ENCODE assay signal across 13 mouse cellular contexts in genomic region chr10:5264418-5264817, GRCm38 (mm10).
DNase-seq lines count a peak whose midpoint lies in the region; ATAC-seq and TF ChIP-seq lines count a peak whose summit lies in the region.
"Had no signal": no experiment of that assay in that cellular context is flagged by ENCODE, and none has a peak within 500 bp of the region (broad histone marks: within the 10 kb centered on the region; RNA-seq: fewer than 3 reads in every experiment).

No protein-coding gene starts in this region.

- no peaks in the 10 kb centered on the region for H3K9me3 ChIP-seq in forebrain, postnatal 0 days (ENCODE audit: low read length)
- no peaks in the 10 kb centered on the region for H3K9me3 ChIP-seq in forebrain, embryonic 10.5 days
- H3K9me3 ChIP-seq in neural tube, embryonic 12.5 days: no peaks in the 10 kb centered on the region
- H3K9me3 ChIP-seq: limb, embryonic 12.5 days; megakaryocyte, embryonic 14.5 days had no signal

- H3K36me3 ChIP-seq in forebrain, postnatal 0 days (ENCODE audit: insufficient read depth): no peaks in the 10 kb centered on the region
- no peaks in the 10 kb centered on the region for H3K36me3 ChIP-seq in forebrain, embryonic 10.5 days (replicated peaks)
- H3K36me3 ChIP-seq in neural tube, embryonic 12.5 days: no peaks in the 10 kb centered on the region
- H3K36me3 ChIP-seq: limb, embryonic 12.5 days had no signal

- ATAC-seq in forebrain, postnatal 0 days: peak; percentile 71
- ATAC-seq in frontal cortex, adult (ENCODE audit: low TSS enrichment): peak; percentile 93
- ATAC-seq in neural tube, embryonic 12.5 days (ENCODE audit: low FRiP score, low read depth): peak; percentile 33; the same call in 1 of the 2 replicates
- ATAC-seq: inflammation-experienced regulatory T-cells, adult 6 months had no signal

- H3K4me3 ChIP-seq in forebrain, postnatal 0 days (ENCODE audit: low read depth, low read length): no peak overlapping the region
- no peak overlapping the region for H3K4me3 ChIP-seq in forebrain, embryonic 10.5 days
- no peak overlapping the region for H3K4me3 ChIP-seq in neural tube, embryonic 12.5 days
- H3K4me3 ChIP-seq: erythroblast, embryonic 14.5 days; limb, embryonic 12.5 days; megakaryocyte, embryonic 14.5 days had no signal

- no peak overlapping the region for H3K4me2 ChIP-seq in forebrain, postnatal 0 days (ENCODE audit: low read depth)
- H3K4me2 ChIP-seq in neural tube, embryonic 12.5 days (replicated peaks): no peak overlapping the region
- H3K4me2 ChIP-seq: limb, embryonic 12.5 days had no signal

- intact Hi-C loops in left cerebral cortex, postnatal 14 days (cut with DNase I): no loop called here
- intact Hi-C loops in left cerebral cortex, postnatal 10 days (cut with DNase I): no loop called here

- no peaks in the 10 kb centered on the region for H3K27me3 ChIP-seq in forebrain, postnatal 0 days (ENCODE audit: insufficient read depth, low read length)
- no peaks in the 10 kb centered on the region for H3K27me3 ChIP-seq in forebrain, embryonic 10.5 days (ENCODE audit: poor library complexity, severe bottlenecking)
- no peaks in the 10 kb centered on the region for H3K27me3 ChIP-seq in neural tube, embryonic 12.5 days (replicated peaks)
- H3K27me3 ChIP-seq: limb, embryonic 12.5 days; megakaryocyte, embryonic 14.5 days had no signal

- H3K9ac ChIP-seq in forebrain, postnatal 0 days: no peak overlapping the region
- no peak overlapping the region for H3K9ac ChIP-seq in neural tube, embryonic 12.5 days
- H3K9ac ChIP-seq: limb, embryonic 12.5 days had no signal

- 79% methylated on average over 10 of the region's 10 CpGs for WGBS in forebrain, postnatal 0 days
- 86% methylated on average over 10 of the region's 10 CpGs for WGBS in forebrain, embryonic 10.5 days
- 69% methylated on average over 10 of the region's 10 CpGs for WGBS in neural tube, embryonic 12.5 days

- peak; percentile 9 for DNase-seq in forebrain, postnatal 0 days
- DNase-seq in forebrain, embryonic 10.5 days (ENCODE audit: extremely low spot score, low spot score): no peak
- peak; percentile 38 to 49 for DNase-seq in left cerebral cortex, postnatal 14 days (ENCODE audit: low spot score in 2 of 2)
- no peak for DNase-seq in left cerebral cortex, postnatal 10 days (ENCODE audit: extremely low spot score in 1 of 2, low spot score in 2 of 2)
- no peak for DNase-seq in Muller cell, postnatal 12 days (ENCODE audit: inconsistent ontology term)
- no peak for DNase-seq in cerebellum, postnatal 36 days
- DNase-seq: cerebellum, adult 9-10 months had no signal

- no peak overlapping the region for H3K27ac ChIP-seq in forebrain, postnatal 0 days (ENCODE audit: low read depth, low read length)
- no peak overlapping the region for H3K27ac ChIP-seq in forebrain, embryonic 10.5 days
- no peak overlapping the region for H3K27ac ChIP-seq in neural tube, embryonic 12.5 days
- H3K27ac ChIP-seq: limb, embryonic 12.5 days had no signal

- H3K4me1 ChIP-seq in forebrain, postnatal 0 days (ENCODE audit: insufficient read depth): no peaks in the 10 kb centered on the region
- H3K4me1 ChIP-seq in forebrain, embryonic 10.5 days: no peaks in the 10 kb centered on the region
- no peaks in the 10 kb centered on the region; the same call in 1 of the 2 replicates for H3K4me1 ChIP-seq in neural tube, embryonic 12.5 days
- H3K4me1 ChIP-seq: limb, embryonic 12.5 days had no signal

- TF ChIP-seq CTCF in forebrain, postnatal 0 days (IDR thresholded peaks at IDR 0.05; ENCODE audit: low read depth): no peak

Comparison
In these comparisons a context has a peak if more than half of its experiments do, and no peak if none do; other contexts are left out.
1. DNase-seq: peak in forebrain, postnatal 0 days (single experiment) and left cerebral cortex, postnatal 14 days (2 of 2); none in forebrain, embryonic 10.5 days (single experiment), left cerebral cortex, postnatal 10 days (0 of 2), Muller cell, postnatal 12 days (single experiment) and cerebellum, postnatal 36 days (0 of 2).
2. ATAC-seq: peak in every context shown above with its lines; median percentile 93 in frontal cortex, adult; 71 in forebrain, postnatal 0 days; 33 in neural tube, embryonic 12.5 days.